Mouse (Mus musculus) intestine, embryonic 14.5 days (tissue): Measurements from ENCODE around the gene Dscaml1. TPM values are rescaled to one million over a fixed set of nuclear protein-coding genes. Genes with fewer than 3 reads are reported as not detected.

Experiments used
- ATAC-seq: fragments of 200-750 bp; cut with Nextera tagmentation; replicated peaks from 2 replicates; pipeline ENCODE4 v1.8.0; 2017; ENCODE audit warnings: low read depth, moderate number of reproducible peaks, moderate TSS enrichment, moderate library complexity; ENCODE audit not compliant: low FRiP score, low TSS enrichment
- DNase-seq: peaks from one replicate; pipeline ENCODE4 v3.0.0-alpha.2; 2018; ENCODE audit warnings: low spot score
- H3K27ac ChIP-seq: fragments of 300-500 bp; sonication (generic); 2 replicates; pipeline ENCODE4 v1.5.1; 2014; ENCODE audit warnings: low read depth, mild to moderate bottlenecking, control low read depth
- H3K27me3 ChIP-seq: fragments of 300-500 bp; sonication (generic); replicated peaks from 2 replicates; pipeline ENCODE4 v1.6.1; 2014; ENCODE audit warnings: low read length, control low read depth; ENCODE audit not compliant: control insufficient read depth, insufficient read depth
- H3K36me3 ChIP-seq: fragments of 300-500 bp; sonication (generic); 2 replicates; pipeline ENCODE4 v1.6.1; 2014; ENCODE audit warnings: low read length, control low read depth; ENCODE audit not compliant: control insufficient read depth, insufficient read depth
- H3K4me1 ChIP-seq: fragments of 300-500 bp; sonication (generic); replicated peaks from 2 replicates; pipeline ENCODE4 v1.6.1; 2014; ENCODE audit warnings: low read length, control low read depth, mixed read lengths; ENCODE audit not compliant: control insufficient read depth, insufficient read depth
- H3K4me2 ChIP-seq: fragments of 300-500 bp; sonication (generic); 2 replicates; pipeline ENCODE4 v1.6.1; 2014; ENCODE audit warnings: low read length
- H3K4me3 ChIP-seq: fragments of 300-500 bp; sonication (generic); 2 replicates; pipeline ENCODE4 v1.5.1; 2014; ENCODE audit warnings: low read depth, low read length, control low read depth, mixed read lengths
- H3K9ac ChIP-seq: fragments of 300-500 bp; sonication (generic); 2 replicates; pipeline ENCODE4 v1.6.1; 2014; ENCODE audit warnings: mild to moderate bottlenecking, low read length
- H3K9me3 ChIP-seq: fragments of 300-500 bp; sonication (generic); 2 replicates; pipeline ENCODE4 v1.6.1; 2016; ENCODE audit warnings: low read length, control low read depth; ENCODE audit not compliant: control insufficient read depth
- WGBS: fragments of 180-500 bp; shearing (Covaris S2); extraction: QIAGEN DNeasy Blood & Tissue Kit; methylation state at CpG from one replicate; pipeline ENCODE4 v1.1.7; 2014; 5-methylcytosine and 5-hydroxymethylcytosine counted together
- polyA plus RNA-seq: library from polyadenylated mRNA; unstranded; fragments of >200 nt; fragmentation: Nextera tagmentation; extraction: Ambion mirVana; gene quantifications from 2 replicates; pipeline ENCODE4 v1.2.1, GENCODE M21; 2014

Dscaml1 gene
- polyA plus RNA-seq, 1 experiment from 2014 or later: 0.41 TPM

- Histone ChIP-seq H3K4me2 (no peak overlapping the region), H3K9me3 (no peaks in the 10 kb centered on the region), H3K36me3 (no peaks in the 10 kb centered on the region), H3K27me3 (no peaks in the 10 kb centered on the region), H3K9ac (no peak overlapping the region), H3K27ac (no peak overlapping the region), H3K4me3 (no peak overlapping the region), H3K4me1 (no peaks in the 10 kb centered on the region)
- DNase-seq (no peak), ATAC-seq (no peak)
- 83% methylated on average over 3 of the region's 3 CpGs for WGBS
Observed at GRCm38 (mm10) chr9:45406808-45407207, 19.6 kb upstream of the Dscaml1 start.

- H3K36me3 ChIP-seq: no peaks in the 10 kb centered on the region
- peak overlapping the region; percentile 16 for H3K4me3 ChIP-seq
- H3K27me3 ChIP-seq: no peaks in the 10 kb centered on the region
- H3K4me2 ChIP-seq: peak overlapping the region; percentile 42
- DNase-seq (peak; percentile 91), ATAC-seq (peak; percentile 74)
- H3K27ac ChIP-seq: no peak overlapping the region
- H3K9me3 ChIP-seq: no peaks in the 10 kb centered on the region
- no peaks in the 10 kb centered on the region for H3K4me1 ChIP-seq
- H3K9ac ChIP-seq: peak overlapping the region; percentile 27; the same call in 1 of the 2 replicates
- WGBS: 40% methylated on average over 33 of the region's 33 CpGs
Observed at GRCm38 (mm10) chr9:45407706-45408675, 18.4 kb upstream of the Dscaml1 start.

GRCm38 (mm10) chr9:45410193-45410592, 16.2 kb upstream of the Dscaml1 start:
- no peaks in the 10 kb centered on the region for H3K9me3 ChIP-seq
- H3K27me3 ChIP-seq: no peaks in the 10 kb centered on the region
- H3K36me3 ChIP-seq: no peaks in the 10 kb centered on the region
- H3K9ac ChIP-seq: no peak overlapping the region
- DNase-seq (no peak), ATAC-seq (no peak)
- 76% methylated on average over 5 of the region's 5 CpGs for WGBS
- H3K27ac ChIP-seq: no peak overlapping the region
- H3K4me3 ChIP-seq: no peak overlapping the region
- no peak overlapping the region for H3K4me2 ChIP-seq
- no peaks in the 10 kb centered on the region for H3K4me1 ChIP-seq

GRCm38 (mm10) chr9:45410614-45411013, 15.8 kb upstream of the Dscaml1 start:
- ATAC-seq (no peak), DNase-seq (no peak)
- 83% methylated on average over 2 of the region's 2 CpGs for WGBS
- Histone ChIP-seq H3K27me3 (no peaks in the 10 kb centered on the region), H3K36me3 (no peaks in the 10 kb centered on the region), H3K27ac (no peak overlapping the region), H3K9me3 (no peaks in the 10 kb centered on the region), H3K9ac (no peak overlapping the region), H3K4me1 (no peaks in the 10 kb centered on the region), H3K4me2 (no peak overlapping the region), H3K4me3 (no peak overlapping the region)

GRCm38 (mm10) chr9:45411111-45411510, 15.3 kb upstream of the Dscaml1 start:
- Histone ChIP-seq H3K9ac (no peak overlapping the region), H3K9me3 (no peaks in the 10 kb centered on the region), H3K27me3 (no peaks in the 10 kb centered on the region), H3K4me3 (no peak overlapping the region), H3K4me1 (no peaks in the 10 kb centered on the region), H3K4me2 (no peak overlapping the region), H3K36me3 (no peaks in the 10 kb centered on the region), H3K27ac (no peak overlapping the region)
- DNase-seq (no peak), ATAC-seq (no peak)
- 87% methylated on average over 3 of the region's 3 CpGs for WGBS

GRCm38 (mm10) chr9:45411803-45412202, 14.6 kb upstream of the Dscaml1 start:
- Histone ChIP-seq H3K9ac (no peak overlapping the region), H3K4me3 (no peak overlapping the region), H3K27me3 (no peaks in the 10 kb centered on the region), H3K9me3 (no peaks in the 10 kb centered on the region), H3K4me1 (no peaks in the 10 kb centered on the region), H3K36me3 (no peaks in the 10 kb centered on the region), H3K27ac (no peak overlapping the region), H3K4me2 (peak overlapping the region; percentile 39)
- ATAC-seq: no peak
- WGBS: 25% methylated on average over 7 of the region's 7 CpGs
- DNase-seq: no peak

GRCm38 (mm10) chr9:45412287-45412686, 14.1 kb upstream of the Dscaml1 start:
- H3K4me2 ChIP-seq: peak overlapping the region; percentile 39
- no peaks in the 10 kb centered on the region for H3K27me3 ChIP-seq
- peak; percentile 99 for DNase-seq
- H3K4me3 ChIP-seq: no peak overlapping the region
- no peaks in the 10 kb centered on the region for H3K9me3 ChIP-seq
- H3K27ac ChIP-seq: no peak overlapping the region
- no peak overlapping the region for H3K9ac ChIP-seq
- no peak; the same call in 1 of the 2 replicates for ATAC-seq
- no peaks in the 10 kb centered on the region for H3K4me1 ChIP-seq
- 7% methylated on average over 10 of the region's 10 CpGs for WGBS
- no peaks in the 10 kb centered on the region for H3K36me3 ChIP-seq

- ATAC-seq (no peak), DNase-seq (no peak)
- H3K4me3 ChIP-seq: no peak overlapping the region
- H3K9ac ChIP-seq: no peak overlapping the region
- no peaks in the 10 kb centered on the region for H3K9me3 ChIP-seq
- 88% methylated on average over 4 of the region's 4 CpGs for WGBS
- no peaks in the 10 kb centered on the region for H3K36me3 ChIP-seq
- no peaks in the 10 kb centered on the region for H3K4me1 ChIP-seq
- H3K27me3 ChIP-seq: no peaks in the 10 kb centered on the region
- no peak overlapping the region for H3K27ac ChIP-seq
- H3K4me2 ChIP-seq: no peak overlapping the region
Observed at GRCm38 (mm10) chr9:45412700-45413477, 13.5 kb upstream of the Dscaml1 start.
